Mouse (Mus musculus): Measurements from ENCODE around the gene Cyp2g1. TPM values are rescaled to one million over a fixed set of nuclear protein-coding genes. Genes with fewer than 3 reads are reported as not detected.
"Not testable (repeated sequence)": the region's sequence is repeated elsewhere in the genome, so short reads cannot be mapped to it uniquely, and the experiment has no call there.

Cyp2g1 gene
- polyA plus RNA-seq, 1 experiment from 2014 or later: 0.11 TPM

DNA sequence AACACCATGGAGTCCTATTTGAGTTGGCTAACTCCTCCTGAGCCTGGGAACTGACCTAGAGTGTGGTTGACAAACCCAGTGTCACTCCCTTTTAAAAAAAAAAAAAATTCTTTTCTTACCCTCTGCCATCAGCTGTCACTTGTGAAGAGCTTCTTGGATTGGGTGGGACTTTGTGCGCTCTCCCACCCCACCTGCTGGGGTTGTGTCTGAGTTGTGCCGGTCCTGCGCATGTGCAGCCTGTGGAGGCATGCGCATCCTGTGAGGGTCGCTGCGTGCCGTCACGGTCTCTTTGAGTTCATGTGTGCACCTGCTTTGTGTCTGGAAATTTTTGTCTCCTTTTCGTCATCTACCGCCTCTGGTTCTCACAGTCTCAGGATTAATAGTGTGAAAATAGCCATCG, 28.2 kb upstream of the Cyp2g1 start:
- no peaks in the 10 kb centered on the region for H3K27me3 ChIP-seq (ENCODE audit: control insufficient read depth, insufficient read depth, low read length)
- DNase-seq: peak; percentile 88
- H3K9me3 ChIP-seq (ENCODE audit: control insufficient read depth, low read length): no peaks in the 10 kb centered on the region
- no peak overlapping the region for H3K27ac ChIP-seq (replicated peaks; ENCODE audit: low read depth, low read length)
- WGBS: 1% methylated on average over 11 of the region's 11 CpGs
- 0 out of 2 replicates have a peak, but pooled peaks cover 6% of the 10 kb centered on the region for H3K4me1 ChIP-seq (ENCODE audit: control insufficient read depth, insufficient read depth, low read length)
- peak overlapping the region; percentile 47 for H3K4me2 ChIP-seq (ENCODE audit: low read length)
- peak overlapping the region; percentile 18; the same call in 1 of the 2 replicates for H3K9ac ChIP-seq (replicated peaks; ENCODE audit: low read length)
- H3K4me3 ChIP-seq (replicated peaks; ENCODE audit: low read depth, low read length): peak overlapping the region; percentile 15; the same call in 1 of the 2 replicates
- ATAC-seq (ENCODE audit: low FRiP score, low TSS enrichment): peak; percentile 86
- H3K36me3 ChIP-seq (ENCODE audit: control insufficient read depth, insufficient read depth, low read length): no peaks in the 10 kb centered on the region

DNA sequence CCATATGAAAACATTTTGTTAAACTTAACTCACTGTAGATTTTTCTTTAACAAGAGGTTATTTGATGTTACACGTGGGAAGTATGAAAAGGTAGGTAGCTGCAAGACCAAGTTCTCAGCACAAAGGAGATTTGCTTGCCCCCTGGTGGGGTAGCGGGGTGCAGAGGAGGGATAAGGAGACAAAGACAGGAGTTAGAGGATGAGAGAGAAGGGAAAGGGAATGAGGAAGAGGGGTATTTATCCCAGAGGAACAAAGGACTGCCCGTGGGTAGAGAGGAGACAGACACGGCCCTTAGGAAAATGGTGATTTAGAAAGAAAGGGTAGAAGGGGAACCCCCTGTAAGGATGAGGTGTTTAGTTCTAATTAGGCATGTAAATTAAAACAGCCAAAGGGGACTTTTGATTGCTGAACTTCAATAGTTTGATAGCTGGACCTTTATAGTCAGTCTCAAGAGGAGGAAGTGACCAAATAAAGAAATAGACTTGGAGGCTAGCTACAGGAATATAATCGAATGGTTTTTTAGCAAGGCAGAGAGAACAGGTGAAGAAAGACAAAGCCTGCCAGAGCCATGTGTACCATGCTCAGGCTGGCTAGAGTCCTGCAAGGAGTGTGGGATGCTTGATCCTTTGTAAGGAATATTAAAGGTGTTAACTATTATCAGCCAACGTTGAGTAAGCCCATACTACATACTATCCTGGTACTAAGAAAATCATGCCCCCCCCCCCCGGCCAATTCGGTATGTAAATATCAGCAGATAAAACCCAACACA, 27.5 kb upstream of the Cyp2g1 start:
- WGBS: 7% methylated on average over 8 of the region's 8 CpGs
- ATAC-seq (ENCODE audit: low FRiP score, low TSS enrichment) (no peak; the same call in 1 of the 2 replicates), DNase-seq (peak; percentile 49)
- no peaks in the 10 kb centered on the region for H3K36me3 ChIP-seq (ENCODE audit: control insufficient read depth, insufficient read depth, low read length)
- H3K4me1 ChIP-seq (ENCODE audit: control insufficient read depth, insufficient read depth, low read length): 0 out of 2 replicates have a peak, but pooled peaks cover 6% of the 10 kb centered on the region
- H3K4me2 ChIP-seq (ENCODE audit: low read length): peak overlapping the region; percentile 47
- H3K27me3 ChIP-seq (ENCODE audit: control insufficient read depth, insufficient read depth, low read length): no peaks in the 10 kb centered on the region
- H3K9me3 ChIP-seq (ENCODE audit: control insufficient read depth, low read length): no peaks in the 10 kb centered on the region
- H3K9ac ChIP-seq (replicated peaks; ENCODE audit: low read length): peak overlapping the region; percentile 18; the same call in 1 of the 2 replicates
- H3K27ac ChIP-seq (replicated peaks; ENCODE audit: low read depth, low read length): peak overlapping the region; percentile 58
- 0 out of 2 replicates have a peak overlapping the region, but pooled peaks have one; percentile 15 for H3K4me3 ChIP-seq (replicated peaks; ENCODE audit: low read depth, low read length)

DNA sequence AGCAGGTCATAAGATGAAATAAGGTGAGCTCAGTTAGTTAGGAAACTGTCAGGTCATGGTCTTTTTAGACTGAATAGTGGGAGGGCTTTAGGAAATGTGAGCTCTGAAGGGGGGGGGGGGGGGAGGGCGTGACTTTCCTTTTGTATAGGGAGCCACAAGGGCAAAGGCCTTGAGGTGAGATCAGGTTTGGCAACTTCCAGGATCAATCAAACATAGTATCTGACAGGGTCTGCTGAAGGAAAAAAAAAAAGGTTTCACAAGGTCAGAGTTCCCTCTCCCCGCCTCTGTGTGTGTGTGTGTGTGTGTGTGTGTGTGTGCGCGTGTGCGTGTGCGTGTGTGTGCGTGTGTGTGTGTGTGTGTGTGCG, 26.9 kb upstream of the Cyp2g1 start:
- Histone ChIP-seq H3K4me1 (ENCODE audit: control insufficient read depth, insufficient read depth, low read length) (0 out of 2 replicates have a peak, but pooled peaks cover 6% of the 10 kb centered on the region), H3K4me3 (replicated peaks; ENCODE audit: low read depth, low read length) (no peak overlapping the region), H3K27ac (replicated peaks; ENCODE audit: low read depth, low read length) (no peak overlapping the region), H3K27me3 (ENCODE audit: control insufficient read depth, insufficient read depth, low read length) (no peaks in the 10 kb centered on the region), H3K36me3 (ENCODE audit: control insufficient read depth, insufficient read depth, low read length) (no peaks in the 10 kb centered on the region), H3K4me2 (ENCODE audit: low read length) (no peak overlapping the region), H3K9me3 (ENCODE audit: control insufficient read depth, low read length) (no peaks in the 10 kb centered on the region), H3K9ac (replicated peaks; ENCODE audit: low read length) (no peak overlapping the region)
- no peak for DNase-seq
- WGBS: 18% methylated on average over 8 of the region's 8 CpGs
- ATAC-seq (ENCODE audit: low FRiP score, low TSS enrichment): no peak

DNA sequence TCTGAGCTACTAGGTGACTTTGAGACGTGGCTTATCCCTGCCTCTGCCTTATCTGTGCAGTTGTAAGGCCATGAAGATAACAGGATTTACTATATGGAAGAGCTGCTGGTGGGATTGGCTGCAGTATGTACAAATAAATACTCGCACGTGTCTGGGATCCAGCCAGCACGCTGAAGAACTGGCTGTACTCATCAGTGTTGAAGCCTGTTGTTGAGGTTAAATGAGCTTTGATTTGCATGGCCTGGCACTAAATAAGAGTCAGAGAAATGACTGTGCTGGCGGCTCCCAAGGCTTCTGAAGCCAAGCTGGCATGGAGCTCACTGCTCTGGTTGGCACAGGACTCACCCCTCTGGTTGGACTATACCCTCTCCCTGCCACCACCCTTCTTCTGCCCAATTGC, 25.5 kb upstream of the Cyp2g1 start:
- H3K27ac ChIP-seq (replicated peaks; ENCODE audit: low read depth, low read length): no peak overlapping the region
- no peak overlapping the region for H3K9ac ChIP-seq (replicated peaks; ENCODE audit: low read length)
- no peaks in the 10 kb centered on the region for H3K36me3 ChIP-seq (ENCODE audit: control insufficient read depth, insufficient read depth, low read length)
- no peak overlapping the region for H3K4me2 ChIP-seq (ENCODE audit: low read length)
- no peak overlapping the region for H3K4me3 ChIP-seq (replicated peaks; ENCODE audit: low read depth, low read length)
- 82% methylated on average over 5 of the region's 5 CpGs for WGBS
- H3K9me3 ChIP-seq (ENCODE audit: control insufficient read depth, low read length): no peaks in the 10 kb centered on the region
- 0 out of 2 replicates have a peak, but pooled peaks cover 6% of the 10 kb centered on the region for H3K4me1 ChIP-seq (ENCODE audit: control insufficient read depth, insufficient read depth, low read length)
- DNase-seq (no peak), ATAC-seq (ENCODE audit: low FRiP score, low TSS enrichment) (no peak)
- H3K27me3 ChIP-seq (ENCODE audit: control insufficient read depth, insufficient read depth, low read length): no peaks in the 10 kb centered on the region

DNA sequence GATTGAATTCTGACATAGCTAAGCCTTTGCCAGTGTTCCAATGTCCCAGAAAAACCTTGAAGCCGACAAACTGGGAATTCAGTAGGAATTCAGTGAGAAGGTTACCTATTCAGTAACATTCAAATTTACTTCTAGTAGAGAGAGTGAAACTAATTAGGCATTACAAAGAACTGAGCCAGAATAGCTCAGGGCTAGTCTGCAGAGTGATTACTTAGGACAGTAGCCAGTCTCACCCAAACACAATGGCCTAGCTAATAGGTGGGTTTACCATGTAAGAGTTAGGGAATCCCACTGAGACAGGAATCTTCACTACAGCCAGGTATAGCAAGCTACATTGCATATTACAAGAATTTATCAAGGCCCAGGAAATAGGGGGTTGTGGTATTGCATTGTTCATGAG, 22.7 kb upstream of the Cyp2g1 start:
- not testable (repeated sequence) for H3K27ac ChIP-seq (replicated peaks; ENCODE audit: low read depth, low read length); H3K9ac ChIP-seq (replicated peaks; ENCODE audit: low read length); H3K9me3 ChIP-seq (ENCODE audit: control insufficient read depth, low read length); H3K4me1 ChIP-seq (ENCODE audit: control insufficient read depth, insufficient read depth, low read length); DNase-seq; H3K36me3 ChIP-seq (ENCODE audit: control insufficient read depth, insufficient read depth, low read length); H3K4me2 ChIP-seq (ENCODE audit: low read length); ATAC-seq (ENCODE audit: low FRiP score, low TSS enrichment); H3K4me3 ChIP-seq (replicated peaks; ENCODE audit: low read depth, low read length); H3K27me3 ChIP-seq (ENCODE audit: control insufficient read depth, insufficient read depth, low read length)
- WGBS: 64% methylated on average over 1 of the region's 1 CpGs

DNA sequence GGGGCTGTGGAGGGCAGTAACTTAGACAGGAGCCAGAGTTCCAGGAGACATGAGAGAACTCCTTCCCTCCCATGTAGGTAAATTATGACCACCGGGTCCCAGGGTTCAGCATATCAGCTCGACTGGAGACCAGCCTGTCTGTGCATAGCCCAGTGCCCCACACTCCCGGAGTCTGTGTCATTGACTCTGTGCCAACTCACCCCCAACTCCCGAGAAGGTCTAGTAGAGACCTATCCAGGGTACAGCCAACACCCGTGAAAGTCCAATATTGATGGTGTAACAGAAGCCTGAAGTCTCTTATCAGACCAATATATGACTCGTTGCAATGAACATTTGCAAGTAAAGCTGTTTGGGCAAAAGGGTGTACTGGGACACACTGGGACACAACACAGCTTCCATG, 18.7 kb upstream of the Cyp2g1 start:
- WGBS: 86% methylated on average over 6 of the region's 6 CpGs
- Histone ChIP-seq H3K27ac (replicated peaks; ENCODE audit: low read depth, low read length) (no peak overlapping the region), H3K27me3 (ENCODE audit: control insufficient read depth, insufficient read depth, low read length) (no peaks in the 10 kb centered on the region), H3K4me3 (replicated peaks; ENCODE audit: low read depth, low read length) (no peak overlapping the region), H3K9ac (replicated peaks; ENCODE audit: low read length) (no peak overlapping the region), H3K9me3 (ENCODE audit: control insufficient read depth, low read length) (no peaks in the 10 kb centered on the region), H3K4me2 (ENCODE audit: low read length) (no peak overlapping the region), H3K36me3 (ENCODE audit: control insufficient read depth, insufficient read depth, low read length) (no peaks in the 10 kb centered on the region), H3K4me1 (ENCODE audit: control insufficient read depth, insufficient read depth, low read length) (no peaks in the 10 kb centered on the region)
- ATAC-seq (ENCODE audit: low FRiP score, low TSS enrichment) (no peak), DNase-seq (no peak)

DNA sequence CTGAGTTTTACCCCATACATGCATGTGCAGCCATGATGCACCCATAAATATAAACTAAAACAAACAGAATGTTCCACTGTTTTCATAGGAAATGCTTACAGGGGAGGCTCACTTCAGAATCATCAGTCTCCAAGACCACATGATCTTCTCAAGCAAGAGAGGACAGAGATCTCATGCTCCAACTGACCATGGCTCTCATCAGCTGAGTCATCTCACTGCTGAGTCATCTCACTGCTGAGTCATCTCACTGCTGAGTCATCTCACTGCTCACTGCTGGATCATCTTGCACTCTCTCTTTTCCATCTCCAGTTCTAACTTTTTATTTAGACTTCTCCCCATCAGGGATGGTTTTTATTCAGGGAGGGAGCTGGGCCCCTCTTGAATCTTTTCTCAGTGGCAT, 8.6 kb upstream of the Cyp2g1 start:
- H3K27ac ChIP-seq (replicated peaks; ENCODE audit: low read depth, low read length): no peak overlapping the region
- no peak overlapping the region for H3K4me3 ChIP-seq (replicated peaks; ENCODE audit: low read depth, low read length)
- H3K9me3 ChIP-seq (ENCODE audit: control insufficient read depth, low read length): no peaks in the 10 kb centered on the region
- H3K4me1 ChIP-seq (ENCODE audit: control insufficient read depth, insufficient read depth, low read length): no peaks in the 10 kb centered on the region
- H3K27me3 ChIP-seq (ENCODE audit: control insufficient read depth, insufficient read depth, low read length): no peaks in the 10 kb centered on the region
- no peak overlapping the region for H3K9ac ChIP-seq (replicated peaks; ENCODE audit: low read length)
- ATAC-seq (ENCODE audit: low FRiP score, low TSS enrichment) (no peak), DNase-seq (no peak)
- H3K36me3 ChIP-seq (ENCODE audit: control insufficient read depth, insufficient read depth, low read length): no peaks in the 10 kb centered on the region
- no peak overlapping the region for H3K4me2 ChIP-seq (ENCODE audit: low read length)

DNA sequence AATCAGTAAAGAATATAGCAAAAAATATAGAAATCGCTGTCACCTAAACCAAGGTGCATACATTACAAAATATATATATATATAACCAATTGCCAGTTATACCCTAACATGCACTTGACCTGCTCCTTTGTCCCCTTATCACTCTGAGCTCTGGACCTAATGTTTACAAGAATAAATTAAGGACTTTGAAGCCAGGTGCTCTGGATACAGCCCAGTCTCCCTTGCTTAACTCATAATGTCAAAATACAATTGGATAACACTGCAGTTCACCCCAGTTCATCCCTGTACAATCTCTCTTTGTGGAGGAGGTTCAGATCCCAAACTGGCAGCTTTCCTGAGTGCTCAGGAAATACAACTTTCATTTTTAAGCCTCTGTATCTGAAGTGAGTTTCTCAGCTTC, 7.7 kb upstream of the Cyp2g1 start:
- ATAC-seq (ENCODE audit: low FRiP score, low TSS enrichment): no peak
- WGBS: 97% methylated on average over 1 of the region's 1 CpGs
- no peak for DNase-seq
- Histone ChIP-seq H3K4me1 (ENCODE audit: control insufficient read depth, insufficient read depth, low read length) (no peaks in the 10 kb centered on the region), H3K4me3 (replicated peaks; ENCODE audit: low read depth, low read length) (no peak overlapping the region), H3K27me3 (ENCODE audit: control insufficient read depth, insufficient read depth, low read length) (no peaks in the 10 kb centered on the region), H3K9ac (replicated peaks; ENCODE audit: low read length) (no peak overlapping the region), H3K27ac (replicated peaks; ENCODE audit: low read depth, low read length) (no peak overlapping the region), H3K9me3 (ENCODE audit: control insufficient read depth, low read length) (no peaks in the 10 kb centered on the region), H3K36me3 (ENCODE audit: control insufficient read depth, insufficient read depth, low read length) (no peaks in the 10 kb centered on the region), H3K4me2 (ENCODE audit: low read length) (no peak overlapping the region)
